ENCODE assay signal across 8 mouse cellular contexts in the genomic region with DNA sequence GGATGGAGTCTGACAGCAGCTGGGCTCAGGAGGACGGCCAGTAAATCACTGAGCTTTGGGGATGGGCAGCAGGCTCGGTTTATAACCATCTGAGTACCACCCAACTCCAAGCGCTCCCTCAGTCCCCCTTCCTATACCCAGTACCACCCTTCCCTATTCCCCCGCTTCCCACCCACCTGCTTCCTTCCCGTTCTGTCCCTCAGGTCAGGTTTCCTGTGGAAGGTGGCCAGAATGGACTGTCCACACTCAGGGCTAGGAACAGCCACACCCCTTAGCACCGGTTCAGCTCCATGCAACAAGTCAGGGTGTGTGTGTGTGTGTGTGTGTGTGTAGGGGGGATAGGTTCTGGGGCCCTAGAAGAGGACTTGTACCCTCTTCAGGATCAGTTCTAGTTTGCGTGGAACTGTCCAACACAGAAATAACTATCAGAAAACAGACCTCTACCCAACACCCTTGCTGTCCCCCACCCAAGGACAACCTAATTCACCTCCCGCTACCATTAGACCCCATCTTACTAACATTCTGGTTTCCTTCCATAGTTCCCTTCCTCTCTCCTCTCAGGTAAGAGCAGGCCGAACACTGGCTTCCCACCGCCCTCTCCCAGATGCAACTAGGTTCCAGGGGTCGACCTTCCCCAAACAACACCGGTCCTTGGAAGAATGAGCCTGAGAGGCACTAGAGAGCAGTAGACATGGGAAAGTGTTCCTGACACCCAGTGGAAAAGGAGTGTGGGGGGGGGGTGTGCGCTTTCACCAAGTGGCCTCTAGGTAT. TPM values are rescaled to one million over a fixed set of nuclear protein-coding genes. Genes with fewer than 3 reads are reported as not detected.
A peak's percentile ranks its signal among the peaks of the same experiment; 100 is the strongest.
DNase-seq lines count a peak whose midpoint lies in the region; ATAC-seq and TF ChIP-seq lines count a peak whose summit lies in the region.

No protein-coding gene starts in this region.

- 33% methylated on average over 13 of the region's 13 CpGs for WGBS in forebrain, embryonic 13.5 days
- WGBS in hindbrain, embryonic 16.5 days, result 32% methylated on average over 13 of the region's 13 CpGs

- peak overlapping the region; percentile 79 for H3K4me3 ChIP-seq in left cerebral cortex, adult 2 months
- H3K4me3 ChIP-seq in forebrain, embryonic 13.5 days, result peak overlapping the region; percentile 76
- H3K4me3 ChIP-seq in hindbrain, embryonic 16.5 days (ENCODE audit: low read length), result peak overlapping the region; percentile 83

- no peak for ATAC-seq in forebrain, embryonic 13.5 days
- no peak; the same call in 1 of the 2 replicates for ATAC-seq in hindbrain, embryonic 16.5 days

- no peaks in the 10 kb centered on the region for H3K9me3 ChIP-seq in forebrain, embryonic 13.5 days (replicated peaks)
- no peaks in the 10 kb centered on the region for H3K9me3 ChIP-seq in hindbrain, embryonic 16.5 days (ENCODE audit: control insufficient read depth, low read length)

- H3K27me3 ChIP-seq in forebrain, embryonic 13.5 days, result peaks cover 14% of the 10 kb centered on the region
- no peaks in the 10 kb centered on the region; the same call in 1 of the 2 replicates for H3K27me3 ChIP-seq in hindbrain, embryonic 16.5 days (replicated peaks; ENCODE audit: control insufficient read depth, insufficient read depth, low read length)

- peak overlapping the region; percentile 58 for H3K9ac ChIP-seq in forebrain, embryonic 13.5 days
- peak overlapping the region; percentile 94 for H3K9ac ChIP-seq in hindbrain, embryonic 16.5 days (ENCODE audit: low read depth, low read length)

- H3K36me3 ChIP-seq in forebrain, embryonic 13.5 days (ENCODE audit: poor library complexity, severe bottlenecking), result 0 out of 2 replicates have a peak, but pooled peaks cover under 1% of the 10 kb centered on the region
- no peaks in the 10 kb centered on the region for H3K36me3 ChIP-seq in hindbrain, embryonic 16.5 days (ENCODE audit: control insufficient read depth, insufficient read depth, low read length)

- H3K4me1 ChIP-seq in forebrain, embryonic 13.5 days, result peaks cover 24% of the 10 kb centered on the region
- peaks cover 24% of the 10 kb centered on the region for H3K4me1 ChIP-seq in hindbrain, embryonic 16.5 days (ENCODE audit: control insufficient read depth, insufficient read depth, low read depth, low read length)

- peak overlapping the region; percentile 76 for H3K4me2 ChIP-seq in forebrain, embryonic 13.5 days
- H3K4me2 ChIP-seq in hindbrain, embryonic 16.5 days (ENCODE audit: low read length), result peak overlapping the region; percentile 91

- intact Hi-C loops in left cerebral cortex, adult 2 months (cut with DNase I), result no loop called here
- intact Hi-C loops in left cerebral cortex, postnatal 4 days (cut with DNase I), result no loop called here
- intact Hi-C loops in left cerebral cortex, postnatal 14 days (cut with DNase I), result no loop called here

- no peak for DNase-seq in left cerebral cortex, adult 2 months (ENCODE audit: extremely low spot score in 1 of 2, low spot score in 2 of 2)
- no peak for DNase-seq in left cerebral cortex, postnatal 4 days
- DNase-seq in lung, postnatal 10 days, result peak; percentile 27
- DNase-seq in embryo, embryonic 9.5 days (ENCODE audit: extremely low spot score), result no peak
- no peak for DNase-seq in left cerebral cortex, postnatal 14 days (ENCODE audit: low spot score in 2 of 2)
- no peak for DNase-seq in ovary, postnatal 36 days (ENCODE audit: low spot score)

- no peak overlapping the region for H3K27ac ChIP-seq in left cerebral cortex, adult 2 months
- H3K27ac ChIP-seq in forebrain, embryonic 13.5 days, result no peak overlapping the region
- H3K27ac ChIP-seq in hindbrain, embryonic 16.5 days (ENCODE audit: low read depth, low read length), result peak overlapping the region; percentile 88

- TF ChIP-seq CTCF in left cerebral cortex, adult 2 months (IDR thresholded peaks at IDR 0.05), result no peak

RNA-seq across cellular contexts. Expression of a gene that starts 0.4 kb away (rescaled TPM):
- total RNA-seq in left cerebral cortex, adult 2 months (2021), result 1 to 10 TPM; 3.1 to 4.1 TPM
- 1 to 10 TPM; 3.6 to 7.4 TPM for total RNA-seq in left cerebral cortex, postnatal 4 days (2021)
- 0.21 and 0.54 TPM in 2 replicates for polyA plus RNA-seq in forebrain, embryonic 13.5 days (2015; fragmentation: Nextera tagmentation; extraction: Ambion mirVana)
- polyA plus RNA-seq in hindbrain, embryonic 16.5 days (2015; fragmentation: Nextera tagmentation; extraction: Ambion mirVana), result 1.4 TPM in 2 replicates
- 1 to 10 TPM; 4.7 to 5.3 TPM for total RNA-seq in left cerebral cortex, postnatal 14 days (2021)

RNA-seq across cellular contexts. Expression of a gene that starts 0.7 kb away (rescaled TPM):
- total RNA-seq in left cerebral cortex, adult 2 months (2021), result 1 to 10 TPM; 5.2 to 6.5 TPM
- total RNA-seq in left cerebral cortex, postnatal 4 days (2021), result 1 to 10 TPM; 2.4 to 6.8 TPM
- not detected in 2 replicates for polyA plus RNA-seq in forebrain, embryonic 13.5 days (2015; fragmentation: Nextera tagmentation; extraction: Ambion mirVana)
- 0.72 and 1.6 TPM in 2 replicates for polyA plus RNA-seq in hindbrain, embryonic 16.5 days (2015; fragmentation: Nextera tagmentation; extraction: Ambion mirVana)
- 1 to 10 TPM; 5.0 to 5.5 TPM for total RNA-seq in left cerebral cortex, postnatal 14 days (2021)

RNA-seq across cellular contexts. Expression of a gene that starts 5.0 kb away (rescaled TPM):
- 10 to 100 TPM; 27.5 to 31.0 TPM for total RNA-seq in left cerebral cortex, adult 2 months (2021)
- total RNA-seq in left cerebral cortex, postnatal 4 days (2021), result 10 to 100 TPM; 32.4 to 35.4 TPM
- polyA plus RNA-seq in forebrain, embryonic 13.5 days (2015; fragmentation: Nextera tagmentation; extraction: Ambion mirVana), result 11.6 and 11.8 TPM in 2 replicates
- 55.7 and 58.1 TPM in 2 replicates for polyA plus RNA-seq in hindbrain, embryonic 16.5 days (2015; fragmentation: Nextera tagmentation; extraction: Ambion mirVana)
- 10 to 100 TPM; 23.4 to 26.1 TPM for total RNA-seq in left cerebral cortex, postnatal 14 days (2021)

RNA-seq across cellular contexts. Expression of a gene that starts 5.7 kb away (rescaled TPM):
- total RNA-seq in left cerebral cortex, adult 2 months (2021), result 100 to 1,000 TPM; 185 to 208 TPM
- 100 to 1,000 TPM; 179 to 192 TPM for total RNA-seq in left cerebral cortex, postnatal 4 days (2021)
- 295 and 350 TPM in 2 replicates for polyA plus RNA-seq in forebrain, embryonic 13.5 days (2015; fragmentation: Nextera tagmentation; extraction: Ambion mirVana)
- polyA plus RNA-seq in hindbrain, embryonic 16.5 days (2015; fragmentation: Nextera tagmentation; extraction: Ambion mirVana), result 264 and 286 TPM in 2 replicates
- 100 to 1,000 TPM; 218 to 227 TPM for total RNA-seq in left cerebral cortex, postnatal 14 days (2021)

RNA-seq across cellular contexts. Expression of a gene that starts 32.8 kb away (rescaled TPM):
- total RNA-seq in left cerebral cortex, adult 2 months (2021), result not detected
- not detected for total RNA-seq in left cerebral cortex, postnatal 4 days (2021)
- polyA plus RNA-seq in forebrain, embryonic 13.5 days (2015; fragmentation: Nextera tagmentation; extraction: Ambion mirVana), result not detected in 2 replicates
- 0.11 TPM in 1 of 2 replicates, not detected in the other for polyA plus RNA-seq in hindbrain, embryonic 16.5 days (2015; fragmentation: Nextera tagmentation; extraction: Ambion mirVana)
- total RNA-seq in left cerebral cortex, postnatal 14 days (2021), result not detected
